25 mouse cellular contexts compared by ENCODE assay signal in the genomic region with DNA sequence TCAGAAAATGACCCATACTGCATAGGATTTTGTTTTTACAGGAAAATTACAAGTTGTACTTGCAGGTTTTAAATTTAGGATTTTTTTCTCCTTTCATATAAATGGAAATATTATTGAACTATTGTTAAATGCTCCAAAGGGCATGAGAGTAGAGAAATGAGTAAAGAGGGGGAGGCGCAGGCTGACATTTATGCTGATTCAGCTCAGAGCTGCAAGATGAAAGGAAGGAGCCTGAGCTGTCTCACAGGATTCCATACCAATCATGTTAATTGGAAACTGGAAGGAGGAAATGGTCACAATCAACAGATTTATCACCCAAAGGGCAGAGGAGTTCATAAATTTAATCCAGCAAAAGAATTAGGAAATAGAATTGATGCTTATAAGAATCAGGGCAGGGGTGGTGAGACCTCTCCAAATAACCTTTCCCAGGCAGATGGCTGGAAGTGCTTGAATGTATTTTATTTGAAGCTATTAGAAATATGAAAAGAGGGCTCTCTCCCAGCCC.
DNase-seq lines count a peak whose midpoint lies in the region; ATAC-seq and TF ChIP-seq lines count a peak whose summit lies in the region.
"Had no signal": no experiment of that assay in that cellular context is flagged by ENCODE, and none has a peak within 500 bp of the region (broad histone marks: within the 10 kb centered on the region; RNA-seq: fewer than 3 reads in every experiment).

No protein-coding gene starts in this region.

- dilution Hi-C loops in CH12.LX (cut with MboI; ENCODE audit: extremely low pct_ligation_motif_present, extremely low pct_unique_long_range_greater_than_20kb, low sequenced_read_pairs): no loop called here

- in situ Hi-C loops in CH12.LX (cut with MboI; ENCODE audit: low pct_ligation_motif_present, low pct_unique_long_range_greater_than_20kb, low sequenced_read_pairs): no loop called here

- H3K27ac ChIP-seq in midbrain, embryonic 14.5 days (replicated peaks; ENCODE audit: low read depth, low read length): no peak overlapping the region
- no peak overlapping the region for H3K27ac ChIP-seq in midbrain, embryonic 16.5 days (ENCODE audit: low read length)
- no peak overlapping the region for H3K27ac ChIP-seq in CH12.LX (ENCODE audit: insufficient read depth, low read depth)
- H3K27ac ChIP-seq: embryonic facial prominence, embryonic 12.5 days; heart, adult 2 months; hindbrain, embryonic 14.5 days; liver, embryonic 14.5 days; midbrain, embryonic 12.5 days had no signal

- no peak for TF ChIP-seq POLR2A in CH12.LX (IDR thresholded peaks at IDR 0.05; ENCODE audit: low read depth, low read length)

- 75% methylated on average over 1 of the region's 1 CpGs for WGBS in midbrain, embryonic 14.5 days
- 63% methylated on average over 1 of the region's 1 CpGs for WGBS in midbrain, embryonic 16.5 days

- no peak overlapping the region for H3K4me2 ChIP-seq in midbrain, embryonic 14.5 days (ENCODE audit: low read length)
- no peak overlapping the region for H3K4me2 ChIP-seq in midbrain, embryonic 16.5 days (ENCODE audit: low read length)
- H3K4me2 ChIP-seq in CH12.LX (ENCODE audit: insufficient read depth, low read depth, poor library complexity, severe bottlenecking): no peak overlapping the region
- H3K4me2 ChIP-seq: embryonic facial prominence, embryonic 12.5 days; heart, embryonic 12.5 days; hindbrain, embryonic 14.5 days; lung, embryonic 14.5 days; midbrain, embryonic 12.5 days had no signal

- H3K4me3 ChIP-seq in midbrain, embryonic 14.5 days (replicated peaks; ENCODE audit: low read depth, low read length): no peak overlapping the region
- no peak overlapping the region for H3K4me3 ChIP-seq in midbrain, embryonic 16.5 days (ENCODE audit: low read depth, low read length)
- no peak overlapping the region for H3K4me3 ChIP-seq in CH12.LX (replicated peaks in 1 of 3; ENCODE audit: low read depth in 2 of 3, low read length in 2 of 3, poor library complexity in 1 of 3)
- H3K4me3 ChIP-seq: embryonic facial prominence, embryonic 12.5 days; heart, adult 2 months; heart, embryonic 12.5 days; midbrain, embryonic 12.5 days had no signal

- peak; percentile 35 for DNase-seq in midbrain, embryonic 14.5 days
- DNase-seq in CH12.LX (ENCODE audit: extremely low read depth): no peak
- DNase-seq in brain, adult 2 months (ENCODE audit: low read depth, low spot score): peak; percentile 11
- peak; percentile 17 for DNase-seq in forelimb bud, embryonic 11.5 days (ENCODE audit: low read depth, low spot score)
- no peak for DNase-seq in heart, postnatal 25 days (ENCODE audit: low spot score)
- DNase-seq: adrenal gland, adult 8-10 months; B cell, adult 2 months; cerebellum, adult 11 months; cerebellum, adult 9-11 months; heart, adult 2 months; kidney, adult 11 months; liver; lung, embryonic 14.5 days; right cerebral cortex, adult 18-20 months; spleen, adult 18-20 months; thymus, postnatal 25 days had no signal

- no peak for ATAC-seq in midbrain, embryonic 14.5 days (ENCODE audit: low FRiP score, low TSS enrichment)
- no peak for ATAC-seq in midbrain, embryonic 16.5 days
- ATAC-seq in activated CD4-positive, CD25-positive, alpha-beta regulatory T cell, adult 4 months: no peak
- ATAC-seq: forebrain, embryonic 16.5 days; inflammation-experienced regulatory T-cells, adult 6 months had no signal

- TF ChIP-seq EP300 in CH12.LX (IDR thresholded peaks at IDR 0.05; ENCODE audit: low read length): no peak

- intact Hi-C loops in heart, postnatal 25 days (cut with DNase I): no loop called here

- H3K9ac ChIP-seq in midbrain, embryonic 14.5 days (replicated peaks; ENCODE audit: low read length): no peak overlapping the region
- no peak overlapping the region for H3K9ac ChIP-seq in midbrain, embryonic 16.5 days (ENCODE audit: low read depth, low read length)
- no peak overlapping the region for H3K9ac ChIP-seq in CH12.LX (ENCODE audit: insufficient read depth, low read depth)
- H3K9ac ChIP-seq: embryonic facial prominence, embryonic 12.5 days; heart, embryonic 12.5 days; hindbrain, embryonic 14.5 days; liver, embryonic 14.5 days; lung, embryonic 14.5 days; midbrain, embryonic 12.5 days had no signal

- H3K27me3 ChIP-seq in midbrain, embryonic 14.5 days (ENCODE audit: control insufficient read depth, insufficient read depth, low read length): no peaks in the 10 kb centered on the region
- no peaks in the 10 kb centered on the region for H3K27me3 ChIP-seq in midbrain, embryonic 16.5 days (ENCODE audit: control insufficient read depth, insufficient read depth, low read depth, low read length)
- no peaks in the 10 kb centered on the region for H3K27me3 ChIP-seq in CH12.LX (replicated peaks)
- H3K27me3 ChIP-seq: embryonic facial prominence, embryonic 12.5 days; heart, embryonic 12.5 days; midbrain, embryonic 12.5 days had no signal

- TF ChIP-seq RAD21 in CH12.LX (IDR thresholded peaks at IDR 0.05; ENCODE audit: low read depth, low read length): no peak

- H3K36me3 ChIP-seq in midbrain, embryonic 14.5 days (ENCODE audit: control insufficient read depth, insufficient read depth, low read length): no peaks in the 10 kb centered on the region
- H3K36me3 ChIP-seq in midbrain, embryonic 16.5 days (ENCODE audit: control insufficient read depth, insufficient read depth, low read length): no peaks in the 10 kb centered on the region
- no peaks in the 10 kb centered on the region for H3K36me3 ChIP-seq in CH12.LX (replicated peaks in 1 of 2; ENCODE audit: control insufficient read depth in 1 of 2, insufficient read depth in 1 of 2, low read length in 1 of 2)
- H3K36me3 ChIP-seq: embryonic facial prominence, embryonic 12.5 days; heart, embryonic 12.5 days; midbrain, embryonic 12.5 days had no signal

- H3K4me1 ChIP-seq in midbrain, embryonic 14.5 days (ENCODE audit: control insufficient read depth, insufficient read depth, low read length): no peaks in the 10 kb centered on the region
- H3K4me1 ChIP-seq in midbrain, embryonic 16.5 days (ENCODE audit: control insufficient read depth, insufficient read depth, low read length): 0 out of 2 replicates have a peak, but pooled peaks cover 2% of the 10 kb centered on the region
- peaks cover 0 to 4% of the 10 kb centered on the region in 2 experiments; a peak in 1 of 4 replicates for H3K4me1 ChIP-seq in CH12.LX (ENCODE audit: control insufficient read depth in 1 of 2, insufficient read depth in 2 of 2)
- H3K4me1 ChIP-seq: embryonic facial prominence, embryonic 12.5 days; heart, embryonic 12.5 days; midbrain, embryonic 12.5 days had no signal

- no peak for TF ChIP-seq CTCF in CH12.LX (conservative IDR thresholded peaks at IDR 0.05 in 1 of 2, IDR thresholded peaks at IDR 0.05 in 1 of 2; ENCODE audit: low read depth in 2 of 2, low read length in 2 of 2)

- no peaks in the 10 kb centered on the region for H3K79me2 ChIP-seq in CH12.LX (replicated peaks; ENCODE audit: control insufficient read depth, extremely low read depth, insufficient read depth, poor library complexity, severe bottlenecking)

- no peaks in the 10 kb centered on the region for H3K9me3 ChIP-seq in midbrain, embryonic 14.5 days (ENCODE audit: control insufficient read depth, low read length)
- H3K9me3 ChIP-seq in midbrain, embryonic 16.5 days (replicated peaks; ENCODE audit: control insufficient read depth, low read length, poor library complexity, severe bottlenecking): no peaks in the 10 kb centered on the region
- no peaks in the 10 kb centered on the region for H3K9me3 ChIP-seq in CH12.LX (replicated peaks; ENCODE audit: low read length)
- H3K9me3 ChIP-seq: embryonic facial prominence, embryonic 12.5 days; heart, embryonic 12.5 days; midbrain, embryonic 12.5 days had no signal

TF ChIP-seq in CH12.LX, 34 proteins besides CTCF, POLR2A, EP300 and RAD21:
- TF ChIP-seq USF2 (conservative IDR thresholded peaks at IDR 0.05; ENCODE audit: low read depth, low read length): no peak
- no peak for TF ChIP-seq ZNF384 (IDR thresholded peaks at IDR 0.05; ENCODE audit: low read depth, low read length)
- no peak for TF ChIP-seq NRF1 (IDR thresholded peaks at IDR 0.05; ENCODE audit: low read depth, low read length)
- no peak for TF ChIP-seq ETS1 (conservative IDR thresholded peaks at IDR 0.05; ENCODE audit: low read depth, low read length)
- TF ChIP-seq MAFK (IDR thresholded peaks at IDR 0.05; ENCODE audit: insufficient replicate concordance, low read length): peak; percentile 59; the same call in 1 of the 2 replicates

Comparison
In these comparisons a context has a peak if more than half of its experiments do, and no peak if none do; other contexts are left out.
1. DNase-seq: peak in midbrain, embryonic 14.5 days (single experiment), brain, adult 2 months (single experiment) and forelimb bud, embryonic 11.5 days (single experiment); none in CH12.LX (single experiment) and heart, postnatal 25 days (single experiment).